Mouse (Mus musculus) embryo, embryonic 11.5 days (tissue): Measurements from ENCODE around the gene Ms4a2.

ENCODE experiments used
- DNase-seq: peaks from one replicate; pipeline ENCODE4 v3.0.0-alpha.2; 2012; ENCODE audit warnings: low read depth, low spot score

Gene Ms4a2

GRCm38 (mm10) chr19:11623551-11623950 is at the start of gene Ms4a2:
TSS of gene Ms4a2 (minus strand) at chr19:11623719.
- no peak for DNase-seq

- DNase-seq = no peak
These were observed 38.0 kb upstream of the Ms4a2 start for GRCm38 (mm10) chr19:11661562-11661961.

- no peak for DNase-seq
These were observed 36.9 kb upstream of the Ms4a2 start, which contains the start of gene Oosp2 for GRCm38 (mm10) chr19:11660459-11660858. TSS of gene Oosp2 (minus strand) at chr19:11660559.

- DNase-seq = no peak
These were observed 35.6 kb upstream of the Ms4a2 start for GRCm38 (mm10) chr19:11659142-11659541.

- no peak for DNase-seq
These were observed 26.0 kb upstream of the Ms4a2 start for GRCm38 (mm10) chr19:11649564-11649963.

GRCm38 (mm10) chr19:11646166-11646565 is 22.6 kb upstream of the Ms4a2 start:
- no peak for DNase-seq

- DNase-seq = no peak
These were observed 17.2 kb upstream of the Ms4a2 start, which contains the start of gene Ms4a3 for GRCm38 (mm10) chr19:11640732-11641131. TSS of gene Ms4a3 (minus strand) at chr19:11640851.

- no peak for DNase-seq
These were observed 15.5 kb upstream of the Ms4a2 start for GRCm38 (mm10) chr19:11639038-11639437.

- DNase-seq = no peak
These were observed 12.1 kb upstream of the Ms4a2 start for GRCm38 (mm10) chr19:11635572-11635971.

- DNase-seq = no peak
These were observed 10.8 kb upstream of the Ms4a2 start for GRCm38 (mm10) chr19:11634330-11634729.

GRCm38 (mm10) chr19:11633732-11634131 is 10.2 kb upstream of the Ms4a2 start:
- DNase-seq = no peak

- DNase-seq = no peak
These were observed 1.7 kb upstream of the Ms4a2 start for GRCm38 (mm10) chr19:11625231-11625630.

- no peak for DNase-seq
These were observed 1.3 kb upstream of the Ms4a2 start for GRCm38 (mm10) chr19:11624800-11625199.

GRCm38 (mm10) chr19:11617983-11618382 is 5.5 kb downstream of the Ms4a2 start:
- no peak for DNase-seq

- no peak for DNase-seq
These were observed 8.7 kb downstream of the Ms4a2 start for GRCm38 (mm10) chr19:11614805-11615204.

GRCm38 (mm10) chr19:11613776-11614443 is 9.6 kb downstream of the Ms4a2 start:
- no peak for DNase-seq

GRCm38 (mm10) chr19:11613084-11613483 is 10.4 kb downstream of the Ms4a2 start:
- DNase-seq = no peak

- DNase-seq = no peak
These were observed 11.2 kb downstream of the Ms4a2 start for GRCm38 (mm10) chr19:11612293-11612692.

GRCm38 (mm10) chr19:11611541-11611945 is 12.0 kb downstream of the Ms4a2 start:
- no peak for DNase-seq

GRCm38 (mm10) chr19:11608172-11608571 is 15.3 kb downstream of the Ms4a2 start:
- DNase-seq = no peak

- no peak for DNase-seq
These were observed 18.9 kb downstream of the Ms4a2 start, which contains the start of gene Ms4a6d for GRCm38 (mm10) chr19:11604603-11605002. TSS of gene Ms4a6d (minus strand) at chr19:11604849.

GRCm38 (mm10) chr19:11602026-11602425 is 21.5 kb downstream of the Ms4a2 start:
- DNase-seq = no peak

GRCm38 (mm10) chr19:11601349-11601748 is 22.2 kb downstream of the Ms4a2 start:
- no peak for DNase-seq
